Mouse (Mus musculus): ENCODE data around the gene Lrrc2.

DNA sequence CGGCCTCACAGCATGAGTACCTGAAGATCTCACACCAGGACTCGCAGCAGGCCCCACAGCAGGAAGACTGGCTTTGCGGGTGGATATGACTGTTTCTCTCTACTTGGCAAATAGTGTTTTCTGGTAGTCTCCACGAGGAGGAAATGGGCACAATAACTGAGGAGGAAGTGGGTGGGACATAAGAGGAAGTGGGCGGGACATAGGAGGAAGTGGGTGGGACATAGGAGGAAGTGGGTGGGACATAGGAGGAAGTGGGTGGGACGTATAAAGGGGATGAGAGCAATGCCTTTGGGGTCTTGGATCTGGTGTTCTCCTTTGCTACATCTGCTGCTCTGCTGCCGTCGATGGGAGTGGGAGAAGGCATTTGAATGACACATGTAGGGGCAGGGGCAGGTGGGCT is 34.6 kb downstream of the Lrrc2 start:
- no peak for TF ChIP-seq MYC (IDR thresholded peaks at IDR 0.05; ENCODE audit: low read depth, low read length)
- no peak for TF ChIP-seq ZKSCAN1 (IDR thresholded peaks at IDR 0.05; ENCODE audit: borderline replicate concordance, low read depth, low read length)
- TF ChIP-seq CTCF (conservative IDR thresholded peaks at IDR 0.05 in 1 of 2, IDR thresholded peaks at IDR 0.05 in 1 of 2; ENCODE audit: low read depth in 2 of 2, low read length in 2 of 2) = no peak
- no peak for TF ChIP-seq HCFC1 (IDR thresholded peaks at IDR 0.05; ENCODE audit: low read depth, low read length)
- no peak for TF ChIP-seq ZMIZ1 (IDR thresholded peaks at IDR 0.05; ENCODE audit: low read depth, low read length)
- TF ChIP-seq USF1 (IDR thresholded peaks at IDR 0.05; ENCODE audit: low read depth, low read length) = no peak
- no peak for TF ChIP-seq EP300 (IDR thresholded peaks at IDR 0.05; ENCODE audit: low read length)
